Mouse (Mus musculus) activated CD4-positive, CD25-positive, alpha-beta regulatory T cell, adult 9 weeks (primary cell): ENCODE results near the gene Olfr224. TPM values are rescaled to one million over a fixed set of nuclear protein-coding genes. Genes with fewer than 3 reads are reported as not detected.

Source experiments
- polyA plus RNA-seq: library from polyadenylated mRNA; unstranded; fragments of 100-300 nt; shearing (Covaris generic); gene quantifications from one replicate; pipeline ENCODE4 v1.2.1, GENCODE M21; 2017

The Olfr224 gene
- not detected for polyA plus RNA-seq

GRCm38 (mm10) chr11:58570405-58570804, at the start of gene Olfr224:
Gene Olfr224, minus strand, starts transcription at chr11:58570553.

GRCm38 (mm10) chr11:58615975-58616374, 45.6 kb upstream of the Olfr224 start, which contains the start of gene 2210407C18Rik:
Gene 2210407C18Rik, minus strand, starts transcription at chr11:58616075.

GRCm38 (mm10) chr11:58594814-58595213, 24.5 kb upstream of the Olfr224 start, which contains the start of gene Olfr324:
Gene Olfr324, plus strand, starts transcription at chr11:58595114.

GRCm38 (mm10) chr11:58577430-58577829, 7.1 kb upstream of the Olfr224 start, which contains the start of gene Olfr325:
Gene Olfr325, plus strand, starts transcription at chr11:58577730.

GRCm38 (mm10) chr11:58555536-58555935, 14.8 kb downstream of the Olfr224 start, which contains the start of gene Olfr328:
Gene Olfr328, minus strand, starts transcription at chr11:58555636.

GRCm38 (mm10) chr11:58546322-58546721, 24.0 kb downstream of the Olfr224 start, which contains the start of gene Olfr329-ps:
Gene Olfr329-ps, minus strand, starts transcription at chr11:58546422.

GRCm38 (mm10) chr11:58534736-58535135, 35.6 kb downstream of the Olfr224 start, which contains the start of gene Olfr330:
Gene Olfr330, minus strand, starts transcription at chr11:58534836.

Other genes with a start within 250 kb of the Olfr224 start
- gene Zfp672, start 240.2 kb downstream of the Olfr224 start, polyA plus RNA-seq = 43.6 TPM
- gene Sh3bp5l, start 239.8 kb downstream of the Olfr224 start, polyA plus RNA-seq = 27.3 TPM
- gene Lypd8, start 191.5 kb downstream of the Olfr224 start, polyA plus RNA-seq = not detected
- gene 1810065E05Rik, start 149.4 kb downstream of the Olfr224 start, polyA plus RNA-seq = not detected
- gene Gm12253, start 138.0 kb downstream of the Olfr224 start, polyA plus RNA-seq = not detected
- not detected for gene Lypd9, start 117.6 kb downstream of the Olfr224 start, polyA plus RNA-seq
- gene Olfr30, start 108.3 kb downstream of the Olfr224 start, polyA plus RNA-seq = not detected
- 0.07 TPM for gene Olfr332, start 78.0 kb downstream of the Olfr224 start, polyA plus RNA-seq
- gene Olfr331, start 68.0 kb downstream of the Olfr224 start, polyA plus RNA-seq = not detected
- not detected for gene Olfr330, start 35.7 kb downstream of the Olfr224 start, polyA plus RNA-seq
- not detected for gene Olfr329-ps, start 24.1 kb downstream of the Olfr224 start, polyA plus RNA-seq
- gene Olfr328, start 14.9 kb downstream of the Olfr224 start, polyA plus RNA-seq = not detected
- not detected for gene Olfr325, start 7.2 kb upstream of the Olfr224 start, polyA plus RNA-seq
- not detected for gene Olfr324, start 24.6 kb upstream of the Olfr224 start, polyA plus RNA-seq
- gene 2210407C18Rik, start 45.5 kb upstream of the Olfr224 start, polyA plus RNA-seq = not detected
- gene Olfr323, start 59.9 kb upstream of the Olfr224 start, polyA plus RNA-seq = not detected
- not detected for gene Trim58, start 69.9 kb upstream of the Olfr224 start, polyA plus RNA-seq
- not detected for gene Olfr322, start 88.2 kb upstream of the Olfr224 start, polyA plus RNA-seq
- not detected for gene Olfr320, start 110.5 kb upstream of the Olfr224 start, polyA plus RNA-seq
- not detected for gene Olfr319, start 128.6 kb upstream of the Olfr224 start, polyA plus RNA-seq
- gene Olfr318, start 153.5 kb upstream of the Olfr224 start, polyA plus RNA-seq = not detected
- gene Olfr317, start 168.7 kb upstream of the Olfr224 start, polyA plus RNA-seq = not detected
- not detected for gene Olfr316, start 182.2 kb upstream of the Olfr224 start, polyA plus RNA-seq
- gene Olfr315, start 202.6 kb upstream of the Olfr224 start, polyA plus RNA-seq = not detected
- gene Olfr314, start 212.4 kb upstream of the Olfr224 start, polyA plus RNA-seq = not detected
- not detected for gene Fam183b, start 231.4 kb upstream of the Olfr224 start, polyA plus RNA-seq
- not detected for gene Olfr313, start 244.4 kb upstream of the Olfr224 start, polyA plus RNA-seq